Mouse (Mus musculus): ENCODE measurements around the gene Gdf3. TPM values are rescaled to one million over a fixed set of nuclear protein-coding genes. Genes with fewer than 3 reads are reported as not detected.

Gene Gdf3
- total and polyA plus RNA-seq, 3 experiments: not detected

- Histone ChIP-seq H3K79me2 (replicated peaks; ENCODE audit: control insufficient read depth, insufficient read depth, low read length) (no peaks in the 10 kb centered on the region), H3K36me3 (ENCODE audit: control insufficient read depth, insufficient read depth, low read length) (no peaks in the 10 kb centered on the region), H3K27me3 (ENCODE audit: control insufficient read depth, insufficient read depth, low read length) (0 out of 2 replicates have a peak, but pooled peaks cover 2% of the 10 kb centered on the region), H3K4me1 (ENCODE audit: control insufficient read depth, insufficient read depth, low read length) (no peaks in the 10 kb centered on the region; the same call in 1 of the 2 replicates), H3K27ac (no peak overlapping the region), H3K4me3 (no peak overlapping the region), H3K9ac (ENCODE audit: low read depth, low read length) (no peak overlapping the region)
- WGBS: 59% methylated on average over 5 of the region's 5 CpGs
- DNase-seq: no peak
- TF ChIP-seq CTCF (IDR thresholded peaks at IDR 0.05) (no peak), EP300 (IDR thresholded peaks at IDR 0.05; ENCODE audit: insufficient read depth, low read depth, low read length) (no peak), POLR2A (IDR thresholded peaks at IDR 0.05; ENCODE audit: insufficient read depth, low read depth, low read length) (no peak)
- intact Hi-C loops (cut with DNase I): no loop called here
These were observed 40.8 kb downstream of the Gdf3 start for GRCm38 (mm10) chr6:122569113-122569512.

- no peak for DNase-seq
- no peak overlapping the region for H3K9ac ChIP-seq (ENCODE audit: low read depth, low read length)
- no peaks in the 10 kb centered on the region for H3K79me2 ChIP-seq (replicated peaks; ENCODE audit: control insufficient read depth, insufficient read depth, low read length)
- 75% methylated on average over 9 of the region's 9 CpGs for WGBS
- H3K4me1 ChIP-seq (ENCODE audit: control insufficient read depth, insufficient read depth, low read length): no peaks in the 10 kb centered on the region
- no peak overlapping the region for H3K4me3 ChIP-seq
- TF ChIP-seq CTCF (IDR thresholded peaks at IDR 0.05) (no peak), POLR2A (IDR thresholded peaks at IDR 0.05; ENCODE audit: insufficient read depth, low read depth, low read length) (no peak), EP300 (IDR thresholded peaks at IDR 0.05; ENCODE audit: insufficient read depth, low read depth, low read length) (no peak)
- H3K36me3 ChIP-seq (ENCODE audit: control insufficient read depth, insufficient read depth, low read length): no peaks in the 10 kb centered on the region
- no peaks in the 10 kb centered on the region for H3K27me3 ChIP-seq (ENCODE audit: control insufficient read depth, insufficient read depth, low read length)
- intact Hi-C loops (cut with DNase I): no loop called here
- H3K27ac ChIP-seq: no peak overlapping the region
These were observed 44.7 kb downstream of the Gdf3 start for GRCm38 (mm10) chr6:122565070-122565784.

- H3K79me2 ChIP-seq (replicated peaks; ENCODE audit: control insufficient read depth, insufficient read depth, low read length): no peaks in the 10 kb centered on the region
- no peak overlapping the region for H3K9ac ChIP-seq (ENCODE audit: low read depth, low read length)
- TF ChIP-seq EP300 (IDR thresholded peaks at IDR 0.05; ENCODE audit: insufficient read depth, low read depth, low read length) (0 out of 2 replicates have a peak, but pooled peaks have one; percentile 42), POLR2A (IDR thresholded peaks at IDR 0.05; ENCODE audit: insufficient read depth, low read depth, low read length) (no peak), CTCF (IDR thresholded peaks at IDR 0.05) (peak; percentile 97)
- peak; percentile 38 to 58 for DNase-seq
- intact Hi-C loops (cut with DNase I): loop anchor here (1.0 to 5.0 kb wide), 2 partner anchors 160 to 225 kb away; no protein-coding TSS in a partner anchor
- no peak overlapping the region for H3K27ac ChIP-seq
- H3K4me3 ChIP-seq: no peak overlapping the region
- no peaks in the 10 kb centered on the region for H3K36me3 ChIP-seq (ENCODE audit: control insufficient read depth, insufficient read depth, low read length)
- H3K4me1 ChIP-seq (ENCODE audit: control insufficient read depth, insufficient read depth, low read length): no peaks in the 10 kb centered on the region
- WGBS: 2% methylated on average over 6 of the region's 6 CpGs
- no peaks in the 10 kb centered on the region for H3K27me3 ChIP-seq (ENCODE audit: control insufficient read depth, insufficient read depth, low read length)
These were observed 47.4 kb downstream of the Gdf3 start for GRCm38 (mm10) chr6:122562463-122562862.

- Histone ChIP-seq H3K4me3 (no peak overlapping the region), H3K27me3 (ENCODE audit: control insufficient read depth, insufficient read depth, low read length) (no peaks in the 10 kb centered on the region), H3K36me3 (ENCODE audit: control insufficient read depth, insufficient read depth, low read length) (no peaks in the 10 kb centered on the region), H3K27ac (no peak overlapping the region), H3K9ac (ENCODE audit: low read depth, low read length) (no peak overlapping the region), H3K4me1 (ENCODE audit: control insufficient read depth, insufficient read depth, low read length) (0 out of 2 replicates have a peak, but pooled peaks cover 1% of the 10 kb centered on the region), H3K79me2 (replicated peaks; ENCODE audit: control insufficient read depth, insufficient read depth, low read length) (no peaks in the 10 kb centered on the region)
- TF ChIP-seq POLR2A (IDR thresholded peaks at IDR 0.05; ENCODE audit: insufficient read depth, low read depth, low read length): no peak
- no peak for TF ChIP-seq EP300 (IDR thresholded peaks at IDR 0.05; ENCODE audit: insufficient read depth, low read depth, low read length)
- TF ChIP-seq CTCF (IDR thresholded peaks at IDR 0.05): no peak
- no peak for DNase-seq
- intact Hi-C loops (cut with DNase I): loop anchor here (2.0 to 5.0 kb wide), 2 partner anchors 64 to 224 kb away; no protein-coding TSS in a partner anchor
- WGBS: 75% methylated on average over 20 of the region's 20 CpGs
These were observed 48.9 kb downstream of the Gdf3 start for GRCm38 (mm10) chr6:122561005-122561404.

GRCm38 (mm10) chr6:122560427-122560826, 49.5 kb downstream of the Gdf3 start:
- H3K27me3 ChIP-seq (ENCODE audit: control insufficient read depth, insufficient read depth, low read length): no peaks in the 10 kb centered on the region
- H3K4me3 ChIP-seq: no peak overlapping the region
- no peak overlapping the region for H3K27ac ChIP-seq
- DNase-seq: peak; percentile 62 to 78
- 0 out of 2 replicates have a peak, but pooled peaks cover 1% of the 10 kb centered on the region for H3K4me1 ChIP-seq (ENCODE audit: control insufficient read depth, insufficient read depth, low read length)
- TF ChIP-seq EP300 (IDR thresholded peaks at IDR 0.05; ENCODE audit: insufficient read depth, low read depth, low read length): no peak
- peak; percentile 79 for TF ChIP-seq CTCF (IDR thresholded peaks at IDR 0.05)
- 6% methylated on average over 17 of the region's 17 CpGs for WGBS
- intact Hi-C loops (cut with DNase I): loop anchor here (2.0 to 5.0 kb wide), 2 partner anchors 64 to 223 kb away; no protein-coding TSS in a partner anchor
- no peaks in the 10 kb centered on the region for H3K79me2 ChIP-seq (replicated peaks; ENCODE audit: control insufficient read depth, insufficient read depth, low read length)
- no peak overlapping the region for H3K9ac ChIP-seq (ENCODE audit: low read depth, low read length)
- H3K36me3 ChIP-seq (ENCODE audit: control insufficient read depth, insufficient read depth, low read length): no peaks in the 10 kb centered on the region

GRCm38 (mm10) chr6:122556959-122557561, 52.8 kb downstream of the Gdf3 start:
- no peak for TF ChIP-seq EP300 (IDR thresholded peaks at IDR 0.05; ENCODE audit: insufficient read depth, low read depth, low read length)
- TF ChIP-seq POLR2A (IDR thresholded peaks at IDR 0.05; ENCODE audit: insufficient read depth, low read depth, low read length): no peak
- peak; percentile 90 for TF ChIP-seq CTCF (IDR thresholded peaks at IDR 0.05)
- H3K4me3 ChIP-seq: no peak overlapping the region
- H3K27ac ChIP-seq: no peak overlapping the region
- H3K4me1 ChIP-seq (ENCODE audit: control insufficient read depth, insufficient read depth, low read length): 0 out of 2 replicates have a peak, but pooled peaks cover 1% of the 10 kb centered on the region
- H3K36me3 ChIP-seq (ENCODE audit: control insufficient read depth, insufficient read depth, low read length): no peaks in the 10 kb centered on the region
- no peaks in the 10 kb centered on the region for H3K79me2 ChIP-seq (replicated peaks; ENCODE audit: control insufficient read depth, insufficient read depth, low read length)
- H3K27me3 ChIP-seq (ENCODE audit: control insufficient read depth, insufficient read depth, low read length): no peaks in the 10 kb centered on the region
- WGBS: 21% methylated on average over 15 of the region's 15 CpGs
- peak; percentile 46 to 53 for DNase-seq
- intact Hi-C loops (cut with DNase I): loop anchor here (2.0 kb wide), 1 partner anchor 76 kb away; no protein-coding TSS in a partner anchor
- H3K9ac ChIP-seq (ENCODE audit: low read depth, low read length): no peak overlapping the region

Other genes with a start within 250 kb of the Gdf3 start
- gene Rimklb, start 111.3 kb downstream of the Gdf3 start, total RNA-seq (2021): not detected
- 0.04 and 0.12 TPM in 2 replicates for gene Rimklb, start 111.3 kb downstream of the Gdf3 start, polyA plus RNA-seq (2012; rRNA removed)
- 10 to 100 TPM; 20.5 to 22.4 TPM for gene Mfap5, start 104.2 kb downstream of the Gdf3 start, total RNA-seq (2021)
- gene Mfap5, start 104.2 kb downstream of the Gdf3 start, polyA plus RNA-seq (2012; rRNA removed): 113 and 156 TPM in 2 replicates
- not detected for gene Aicda, start 56.3 kb downstream of the Gdf3 start, total RNA-seq (2021)
- not detected in 2 replicates for gene Aicda, start 56.3 kb downstream of the Gdf3 start, polyA plus RNA-seq (2012; rRNA removed)
- 1 to 10 TPM; 4.8 to 6.1 TPM for gene Apobec1, start 7.6 kb downstream of the Gdf3 start, total RNA-seq (2021)
- 9.8 and 17.9 TPM in 2 replicates for gene Apobec1, start 7.6 kb downstream of the Gdf3 start, polyA plus RNA-seq (2012; rRNA removed)
- gene Dppa3, start 16.3 kb upstream of the Gdf3 start, total RNA-seq (2021): not detected
- gene Dppa3, start 16.3 kb upstream of the Gdf3 start, polyA plus RNA-seq (2012; rRNA removed): not detected in 2 replicates
- not detected for gene Nanog, start 97.4 kb upstream of the Gdf3 start, total RNA-seq (2021)
- not detected in 2 replicates for gene Nanog, start 97.4 kb upstream of the Gdf3 start, polyA plus RNA-seq (2012; rRNA removed)
- 1 to 10 TPM; 1.6 to 4.7 TPM for gene Slc2a3, start 191.6 kb upstream of the Gdf3 start, total RNA-seq (2021)
- 3.0 and 3.3 TPM in 2 replicates for gene Slc2a3, start 191.6 kb upstream of the Gdf3 start, polyA plus RNA-seq (2012; rRNA removed)
- gene Foxj2, start 209.8 kb upstream of the Gdf3 start, total RNA-seq (2021): 10 to 100 TPM; 35.2 to 36.3 TPM
- gene Foxj2, start 209.8 kb upstream of the Gdf3 start, polyA plus RNA-seq (2012; rRNA removed): 19.8 and 20.7 TPM in 2 replicates
- gene C3ar1, start 246.1 kb upstream of the Gdf3 start, total RNA-seq (2021): 1 to 10 TPM; 1.9 to 2.5 TPM
- gene C3ar1, start 246.1 kb upstream of the Gdf3 start, polyA plus RNA-seq (2012; rRNA removed): 3.7 and 5.6 TPM in 2 replicates